In the genomic region with DNA sequence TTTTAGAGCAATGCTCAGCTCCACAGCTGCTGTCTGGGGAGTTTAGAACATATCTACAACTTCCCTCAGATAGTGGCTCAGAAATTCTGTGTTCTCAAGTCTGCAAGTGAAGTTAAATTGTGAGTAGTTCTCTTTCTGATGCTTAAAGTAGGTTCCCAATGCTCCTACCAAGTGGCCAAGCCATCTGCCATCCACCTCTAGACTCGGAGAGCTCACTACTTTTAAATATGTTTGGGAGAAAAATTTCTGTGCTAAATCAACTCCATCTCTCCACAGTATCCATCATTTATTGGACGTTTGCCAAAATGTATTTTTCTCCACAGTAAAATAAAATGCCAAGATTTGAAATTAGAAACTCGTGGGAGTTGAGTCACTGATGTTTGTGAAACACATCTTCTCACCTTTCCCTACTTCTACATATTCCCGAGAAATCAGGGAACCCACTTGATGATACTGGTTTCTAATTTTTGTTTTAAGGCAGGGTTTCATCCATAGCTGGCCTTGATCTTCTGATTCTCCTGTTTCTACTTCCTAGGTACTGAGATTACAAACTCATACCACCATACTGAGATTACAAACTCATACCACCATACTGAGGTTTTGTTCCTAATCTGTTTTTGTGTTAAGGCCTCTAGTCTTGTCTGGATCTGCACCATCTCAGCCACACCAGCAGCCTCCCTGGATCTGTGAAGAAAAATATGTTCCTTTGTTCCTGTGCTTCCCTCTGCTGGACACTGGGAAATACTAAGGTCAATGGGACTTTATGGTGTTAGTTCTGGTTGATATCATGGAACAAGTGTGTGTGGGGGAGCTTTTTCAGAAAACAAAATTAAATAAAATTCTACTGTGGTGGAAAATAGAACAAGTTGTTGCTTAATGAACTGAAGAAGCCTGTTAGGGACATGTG, we compare ENCODE assay signal across 17 mouse cellular contexts. TPM values are rescaled to one million over a fixed set of nuclear protein-coding genes. Genes with fewer than 3 reads are reported as not detected.
DNase-seq lines count a peak whose midpoint lies in the region; ATAC-seq and TF ChIP-seq lines count a peak whose summit lies in the region.
"Had no signal": no experiment of that assay in that cellular context is flagged by ENCODE, and none has a peak within 500 bp of the region (broad histone marks: within the 10 kb centered on the region; RNA-seq: fewer than 3 reads in every experiment).

No protein-coding gene starts in this region.

- TF ChIP-seq CTCF in forebrain, postnatal 0 days (IDR thresholded peaks at IDR 0.05; ENCODE audit: low read depth) = 0 out of 2 replicates have a peak, but pooled peaks have one; percentile 13
- TF ChIP-seq CTCF in midbrain, postnatal 0 days (IDR thresholded peaks at IDR 0.05) = peak; percentile 38

- DNase-seq in forebrain, postnatal 0 days = no peak
- DNase-seq in kidney, adult 9 months = peak; percentile 28
- no peak for DNase-seq in kidney, adult 18-20 months
- no peak for DNase-seq in midbrain, postnatal 0 days (ENCODE audit: low spot score)
- peak; percentile 69 for DNase-seq in telencephalon, adult 2 months (ENCODE audit: low read depth, low spot score)
- no peak for DNase-seq in neural tube, embryonic 10.5 days (ENCODE audit: extremely low spot score, low spot score)
- DNase-seq: adrenal gland, adult 2 months; layer of hippocampus, postnatal 36 days; spleen, adult 18-20 months; thymus, adult 18-20 months had no signal

- H3K36me3 ChIP-seq in forebrain, postnatal 0 days (ENCODE audit: insufficient read depth) = no peaks in the 10 kb centered on the region
- H3K36me3 ChIP-seq in forebrain, embryonic 13.5 days (ENCODE audit: poor library complexity, severe bottlenecking) = no peaks in the 10 kb centered on the region
- no peaks in the 10 kb centered on the region for H3K36me3 ChIP-seq in midbrain, postnatal 0 days (ENCODE audit: insufficient read depth, low read length)
- H3K36me3 ChIP-seq in midbrain, embryonic 15.5 days (replicated peaks) = no peaks in the 10 kb centered on the region
- H3K36me3 ChIP-seq: forebrain, embryonic 15.5 days; heart, embryonic 15.5 days had no signal

- no peaks in the 10 kb centered on the region for H3K9me3 ChIP-seq in forebrain, postnatal 0 days (ENCODE audit: low read length)
- H3K9me3 ChIP-seq in forebrain, embryonic 13.5 days (replicated peaks) = no peaks in the 10 kb centered on the region
- no peaks in the 10 kb centered on the region for H3K9me3 ChIP-seq in midbrain, postnatal 0 days (ENCODE audit: low read length)
- no peaks in the 10 kb centered on the region for H3K9me3 ChIP-seq in midbrain, embryonic 15.5 days
- H3K9me3 ChIP-seq: forebrain, embryonic 15.5 days; heart, embryonic 15.5 days had no signal

- H3K9ac ChIP-seq in forebrain, postnatal 0 days = no peak overlapping the region
- no peak overlapping the region for H3K9ac ChIP-seq in forebrain, embryonic 13.5 days
- no peak overlapping the region for H3K9ac ChIP-seq in midbrain, postnatal 0 days (replicated peaks; ENCODE audit: low read length, poor library complexity, severe bottlenecking)
- H3K9ac ChIP-seq in midbrain, embryonic 15.5 days = no peak overlapping the region
- H3K9ac ChIP-seq: forebrain, embryonic 15.5 days; heart, embryonic 15.5 days had no signal

- no peak overlapping the region for H3K27ac ChIP-seq in forebrain, postnatal 0 days (ENCODE audit: low read depth, low read length)
- H3K27ac ChIP-seq in forebrain, embryonic 13.5 days = no peak overlapping the region
- no peak overlapping the region for H3K27ac ChIP-seq in midbrain, postnatal 0 days (ENCODE audit: low read depth, low read length)
- H3K27ac ChIP-seq in midbrain, embryonic 15.5 days = no peak overlapping the region
- H3K27ac ChIP-seq: forebrain, embryonic 15.5 days; heart, embryonic 15.5 days had no signal

- H3K27me3 ChIP-seq in forebrain, postnatal 0 days (ENCODE audit: insufficient read depth, low read length) = no peaks in the 10 kb centered on the region
- H3K27me3 ChIP-seq in forebrain, embryonic 13.5 days = no peaks in the 10 kb centered on the region
- no peaks in the 10 kb centered on the region for H3K27me3 ChIP-seq in midbrain, postnatal 0 days (ENCODE audit: insufficient read depth, low read length)
- H3K27me3 ChIP-seq in midbrain, embryonic 15.5 days (replicated peaks) = no peaks in the 10 kb centered on the region
- H3K27me3 ChIP-seq: forebrain, embryonic 15.5 days; heart, embryonic 15.5 days had no signal

- ATAC-seq in forebrain, postnatal 0 days = no peak
- ATAC-seq in forebrain, embryonic 13.5 days = no peak
- ATAC-seq in midbrain, postnatal 0 days (ENCODE audit: low FRiP score) = no peak
- ATAC-seq in midbrain, embryonic 15.5 days (replicated peaks) = no peak
- ATAC-seq: forebrain, embryonic 15.5 days; intestine, embryonic 16.5 days; midbrain, embryonic 16.5 days had no signal

- no peaks in the 10 kb centered on the region for H3K4me1 ChIP-seq in forebrain, postnatal 0 days (ENCODE audit: insufficient read depth)
- no peaks in the 10 kb centered on the region for H3K4me1 ChIP-seq in forebrain, embryonic 13.5 days
- no peaks in the 10 kb centered on the region for H3K4me1 ChIP-seq in midbrain, postnatal 0 days (ENCODE audit: insufficient read depth, low read length)
- no peaks in the 10 kb centered on the region for H3K4me1 ChIP-seq in midbrain, embryonic 15.5 days
- H3K4me1 ChIP-seq: forebrain, embryonic 15.5 days; heart, embryonic 15.5 days had no signal

- 61% methylated on average over 4 of the region's 4 CpGs for WGBS in forebrain, postnatal 0 days
- 70% methylated on average over 4 of the region's 4 CpGs for WGBS in forebrain, embryonic 13.5 days
- WGBS in midbrain, postnatal 0 days = 70% methylated on average over 4 of the region's 4 CpGs
- WGBS in midbrain, embryonic 15.5 days = 73% methylated on average over 4 of the region's 4 CpGs

- no peak overlapping the region for H3K4me2 ChIP-seq in forebrain, postnatal 0 days (ENCODE audit: low read depth)
- no peak overlapping the region for H3K4me2 ChIP-seq in forebrain, embryonic 13.5 days
- no peak overlapping the region for H3K4me2 ChIP-seq in midbrain, postnatal 0 days (ENCODE audit: low read depth, low read length, poor library complexity, severe bottlenecking)
- H3K4me2 ChIP-seq in midbrain, embryonic 15.5 days = no peak overlapping the region
- H3K4me2 ChIP-seq: forebrain, embryonic 15.5 days; heart, embryonic 15.5 days had no signal

- H3K4me3 ChIP-seq in forebrain, postnatal 0 days (ENCODE audit: low read depth, low read length) = no peak overlapping the region
- no peak overlapping the region for H3K4me3 ChIP-seq in forebrain, embryonic 13.5 days
- H3K4me3 ChIP-seq in midbrain, postnatal 0 days (ENCODE audit: low read depth, low read length) = no peak overlapping the region
- no peak overlapping the region for H3K4me3 ChIP-seq in midbrain, embryonic 15.5 days
- H3K4me3 ChIP-seq: forebrain, embryonic 15.5 days; heart, embryonic 15.5 days had no signal

RNA-seq across cellular contexts. Expression of a gene that starts 0.8 kb away (rescaled TPM):
- total RNA-seq in forebrain, postnatal 0 days (2014; rRNA removed) = not detected in 2 replicates
- not detected in 2 replicates for polyA plus RNA-seq in forebrain, postnatal 0 days (2015; fragmentation: Nextera tagmentation; extraction: Ambion mirVana)
- not detected in 2 replicates for polyA plus RNA-seq in forebrain, embryonic 13.5 days (2015; fragmentation: Nextera tagmentation; extraction: Ambion mirVana)
- not detected in 2 replicates for total RNA-seq in midbrain, postnatal 0 days (2014; rRNA removed)
- 0.09 TPM in 1 of 2 replicates, not detected in the other for polyA plus RNA-seq in midbrain, postnatal 0 days (2015; fragmentation: Nextera tagmentation; extraction: Ambion mirVana)
- not detected in 2 replicates for polyA plus RNA-seq in midbrain, embryonic 15.5 days (2015; fragmentation: Nextera tagmentation; extraction: Ambion mirVana)
- total RNA-seq: adrenal gland, adult 2 months; layer of hippocampus, postnatal 36 days had no signal
- polyA plus RNA-seq: adrenal gland, adult 2 months; forebrain, embryonic 15.5 days; heart, embryonic 15.5 days; intestine, embryonic 16.5 days; liver, embryonic 16.5 days; midbrain, embryonic 16.5 days had no signal

RNA-seq across cellular contexts. Expression of a gene that starts 31.1 kb away (rescaled TPM):
- total RNA-seq in forebrain, postnatal 0 days (2014; rRNA removed) = not detected in 2 replicates
- not detected in 2 replicates for polyA plus RNA-seq in forebrain, postnatal 0 days (2015; fragmentation: Nextera tagmentation; extraction: Ambion mirVana)
- not detected in 2 replicates for polyA plus RNA-seq in forebrain, embryonic 13.5 days (2015; fragmentation: Nextera tagmentation; extraction: Ambion mirVana)
- not detected in 2 replicates for total RNA-seq in midbrain, postnatal 0 days (2014; rRNA removed)
- not detected in 2 replicates for polyA plus RNA-seq in midbrain, postnatal 0 days (2015; fragmentation: Nextera tagmentation; extraction: Ambion mirVana)
- not detected in 2 replicates for polyA plus RNA-seq in midbrain, embryonic 15.5 days (2015; fragmentation: Nextera tagmentation; extraction: Ambion mirVana)
- total RNA-seq: layer of hippocampus, postnatal 36 days had no signal
- polyA plus RNA-seq: adrenal gland, adult 2 months; forebrain, embryonic 15.5 days; liver, embryonic 16.5 days; midbrain, embryonic 16.5 days had no signal

Comparison
In these comparisons a context has a peak if more than half of its experiments do, and no peak if none do; other contexts are left out.
1. DNase-seq: peak in kidney, adult 9 months (single experiment) and telencephalon, adult 2 months (single experiment); none in forebrain, postnatal 0 days (single experiment), kidney, adult 18-20 months (single experiment), midbrain, postnatal 0 days (single experiment) and neural tube, embryonic 10.5 days (single experiment).